Mouse (Mus musculus) layer of hippocampus, postnatal 25 days (tissue): ENCODE data around the gene Cdh1. TPM values are rescaled to one million over a fixed set of nuclear protein-coding genes. Genes with fewer than 3 reads are reported as not detected.
A peak's percentile ranks its signal among the peaks of the same experiment; 100 is the strongest.
"Not testable (repeated sequence)": the region's sequence is repeated elsewhere in the genome, so short reads cannot be mapped to it uniquely, and the experiment has no call there.

Experiments used
- DNase-seq, 2 experiments: peaks; one replicate each; pipeline ENCODE4 v3.0.0; 2022; ENCODE audit warnings: mixed read lengths in 2 of 2, low spot score in 1 of 2; ENCODE audit errors: extremely low spot score in 1 of 2
- total RNA-seq, 2 experiments: library from RNA; stranded (reverse); gene quantifications; 2 replicates each; pipeline ENCODE4 v1.2.3; 2021

The Cdh1 gene
- under 1 TPM; 0.42 to 0.59 TPM for total RNA-seq

DNA sequence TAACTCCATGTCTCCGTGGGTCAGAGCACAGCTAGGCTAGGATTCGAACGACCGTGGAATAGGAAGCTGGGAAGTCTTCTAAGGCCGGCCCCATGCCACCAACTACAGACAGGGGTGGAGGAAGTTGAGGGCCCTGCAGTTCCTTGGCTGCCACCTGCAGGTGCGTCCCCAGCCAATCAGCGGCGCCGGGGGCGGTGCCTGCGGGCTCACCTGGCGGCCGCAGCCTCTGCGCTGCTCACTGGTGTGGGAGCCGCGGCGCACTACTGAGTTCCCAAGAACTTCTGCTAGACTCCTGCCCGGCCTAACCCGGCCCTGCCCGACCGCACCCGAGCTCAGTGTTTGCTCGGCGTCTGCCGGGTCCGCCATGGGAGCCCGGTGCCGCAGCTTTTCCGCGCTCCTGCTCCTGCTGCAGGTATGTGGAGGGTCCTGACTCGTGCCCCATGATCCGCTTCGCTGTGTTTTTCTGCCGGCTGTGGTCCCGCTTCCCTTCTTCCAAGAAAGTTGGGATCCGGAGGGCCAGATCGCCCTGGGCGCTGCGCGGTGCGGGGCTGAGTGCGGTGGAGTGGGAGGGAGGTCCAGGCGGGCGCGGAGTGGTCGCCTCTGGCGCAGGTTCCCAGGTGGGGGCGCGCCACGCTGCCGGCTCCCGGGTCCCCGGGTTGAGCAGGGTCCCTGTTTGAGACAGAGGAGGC, at the start of gene Cdh1:
Gene Cdh1, plus strand, starts transcription at position 221 of the 689 bp plus-strand sequence.
- DNase-seq: peak; percentile 10 to 20

GRCm38 (mm10) chr8:106554011-106554410, 49.1 kb upstream of the Cdh1 start:
- DNase-seq: no peak

DNA sequence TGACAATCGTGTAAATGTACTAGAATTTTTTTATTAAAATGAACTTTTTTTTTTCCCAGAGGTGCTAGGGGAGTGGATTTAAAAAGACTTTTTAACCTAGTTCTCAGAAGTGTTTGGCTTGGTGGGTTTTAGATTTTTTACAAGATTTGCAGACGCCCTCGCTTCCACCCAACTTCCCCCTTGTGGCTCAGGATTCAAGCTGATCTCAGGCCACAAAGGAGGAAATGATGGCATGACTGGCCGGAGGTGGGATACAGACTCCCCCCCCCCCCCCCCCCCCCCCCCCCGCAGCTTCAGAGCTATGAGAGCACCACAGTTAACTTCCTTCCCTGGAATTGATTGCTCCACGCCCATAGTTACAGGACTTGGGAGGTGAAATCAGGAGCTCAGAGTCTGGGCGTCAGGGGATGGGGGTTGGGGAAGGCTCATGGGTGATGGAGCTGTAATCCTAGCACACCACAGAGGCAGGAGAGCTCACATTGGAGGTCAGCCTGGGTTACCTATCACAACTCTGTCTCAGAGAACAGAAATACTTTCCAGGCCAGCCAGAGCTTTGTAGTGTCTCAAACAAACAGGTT, 47.0 kb upstream of the Cdh1 start:
- DNase-seq: no peak

GRCm38 (mm10) chr8:106559844-106560243, 43.3 kb upstream of the Cdh1 start:
- DNase-seq: peak in 1 of 2 experiments; percentile 5

DNA sequence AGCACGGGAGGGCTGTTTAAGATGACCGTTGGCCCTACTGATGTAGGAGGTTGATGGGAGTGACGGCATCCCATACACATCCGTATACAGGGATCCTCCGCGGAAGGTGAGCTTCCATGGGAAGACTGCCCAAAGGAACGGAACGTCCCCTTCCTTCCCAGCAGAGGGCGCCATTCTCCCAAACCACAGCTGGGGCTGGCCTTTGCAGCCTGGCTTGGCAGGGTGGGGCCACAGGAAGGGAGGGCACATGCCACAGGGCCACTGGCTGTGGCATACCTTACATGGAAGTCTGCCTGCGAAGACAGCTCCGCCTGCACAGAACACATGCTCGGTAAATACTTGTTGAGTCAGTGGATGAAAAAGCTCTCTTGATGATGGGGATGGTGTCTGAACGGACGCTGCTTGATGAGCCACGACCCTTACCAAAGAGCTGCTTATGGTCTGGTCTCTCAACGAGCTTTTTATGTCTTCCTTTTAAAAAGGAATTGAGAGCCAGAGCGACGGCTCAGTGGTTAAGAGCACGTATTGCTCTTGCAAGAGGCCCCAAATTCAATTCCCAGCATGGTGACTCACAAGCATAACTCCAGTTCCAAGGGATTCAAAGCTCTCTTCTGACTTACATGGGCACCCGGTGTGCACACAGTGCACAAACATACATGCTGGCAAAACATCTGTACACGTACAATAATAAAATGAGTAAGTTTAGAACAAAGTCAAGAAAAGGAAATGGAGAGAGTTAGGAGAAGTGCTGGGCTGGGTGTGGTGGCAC, 41.9 kb upstream of the Cdh1 start:
- DNase-seq: peak; percentile 14 to 44

- DNase-seq: no peak
Observed at GRCm38 (mm10) chr8:106563691-106564182, 39.4 kb upstream of the Cdh1 start.

- no peak for DNase-seq
Observed at GRCm38 (mm10) chr8:106569006-106569405, 34.1 kb upstream of the Cdh1 start.

GRCm38 (mm10) chr8:106570386-106570785, 32.8 kb upstream of the Cdh1 start:
- no peak for DNase-seq

DNA sequence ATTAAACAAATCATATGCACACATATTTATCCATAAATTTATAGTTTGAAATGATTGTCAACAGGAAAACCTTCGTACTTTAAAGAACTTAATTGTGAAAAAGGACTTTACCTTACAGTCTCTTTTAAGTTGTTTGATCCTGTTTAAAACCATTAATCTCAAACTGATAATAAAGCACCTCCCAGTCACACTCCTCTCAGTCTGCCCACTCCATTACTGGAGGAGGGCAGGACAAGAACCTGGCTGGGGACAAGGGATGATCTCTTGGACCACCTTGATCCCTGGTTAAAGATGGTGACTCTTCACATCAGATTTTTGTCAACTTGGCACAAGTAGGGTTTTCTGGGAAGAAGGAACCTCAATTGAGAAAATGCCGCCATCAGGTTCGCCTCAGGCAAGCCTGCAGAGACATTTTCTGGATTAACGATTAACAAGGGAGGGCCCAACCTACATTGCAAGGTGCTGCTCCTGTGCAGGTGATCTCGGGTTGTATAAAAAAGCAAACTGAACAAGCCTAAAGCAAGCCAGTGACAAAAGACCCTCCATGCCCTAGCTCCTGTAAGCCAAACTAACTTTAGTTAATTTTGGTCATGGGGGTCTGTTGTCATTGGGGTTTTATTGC, 31.5 kb upstream of the Cdh1 start:
- DNase-seq: no peak

DNA sequence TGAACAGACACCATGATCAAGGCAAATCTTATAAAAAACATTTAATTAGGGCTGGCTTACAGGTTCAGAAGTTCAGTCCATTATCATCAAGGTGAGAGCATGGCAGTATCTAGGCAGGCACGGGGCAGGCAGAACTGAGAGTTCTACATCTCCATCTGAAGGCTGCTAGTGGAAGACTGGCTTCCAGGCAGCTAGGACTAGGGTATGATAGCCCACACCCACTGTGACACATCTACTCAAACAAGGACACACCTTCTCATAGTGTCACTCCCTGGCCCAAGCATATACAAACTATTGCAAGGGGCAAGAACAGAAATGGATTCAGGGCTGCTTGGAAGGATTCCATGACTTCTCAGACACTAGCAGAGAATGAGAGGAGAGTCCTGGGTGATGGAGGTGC, 31.0 kb upstream of the Cdh1 start:
- DNase-seq: not testable (repeated sequence)

DNA sequence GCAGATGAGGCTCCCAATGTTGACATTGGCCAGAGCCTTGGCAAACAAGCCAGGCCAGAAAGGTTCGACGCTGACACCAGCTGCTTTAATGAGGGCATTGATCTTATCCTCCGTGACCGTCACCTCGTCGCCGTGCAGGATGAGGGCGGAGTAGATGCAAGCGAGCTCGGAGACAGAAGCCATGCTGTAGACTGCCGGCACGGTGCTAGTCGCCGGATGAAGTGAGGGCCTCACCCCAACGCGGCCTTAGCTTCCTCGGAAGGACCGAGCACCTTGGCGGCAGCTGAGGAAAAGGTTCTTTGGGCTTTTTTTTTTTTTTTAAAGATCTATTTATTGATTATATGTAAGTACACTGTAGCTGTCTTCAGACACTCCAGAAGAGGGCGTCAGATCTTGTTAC, 30.0 kb upstream of the Cdh1 start, which contains the start of gene Gm10073:
Gene Gm10073, minus strand, starts transcription at position 294 of the 400 bp plus-strand sequence.
- not testable (repeated sequence) for DNase-seq

DNA sequence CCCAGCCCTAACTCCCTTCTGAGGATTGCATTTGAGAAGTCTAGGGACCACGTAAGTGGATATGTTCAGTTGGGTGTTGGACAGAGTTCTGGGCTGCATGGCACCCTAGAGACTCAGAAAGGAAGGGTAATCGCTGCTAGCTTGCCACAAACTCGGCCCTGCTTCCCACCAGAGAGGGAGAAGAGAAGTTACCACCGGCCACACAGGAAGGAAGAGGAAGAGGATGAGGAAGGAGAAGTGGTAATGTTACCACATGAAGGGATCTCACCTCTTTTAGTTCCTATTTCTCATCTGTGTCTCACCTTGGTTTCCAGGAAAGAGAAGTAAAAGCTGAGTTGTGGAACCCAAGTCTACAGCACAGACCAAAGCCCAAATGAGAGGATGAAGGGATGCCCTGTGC, 28.9 kb upstream of the Cdh1 start:
- no peak for DNase-seq

DNA sequence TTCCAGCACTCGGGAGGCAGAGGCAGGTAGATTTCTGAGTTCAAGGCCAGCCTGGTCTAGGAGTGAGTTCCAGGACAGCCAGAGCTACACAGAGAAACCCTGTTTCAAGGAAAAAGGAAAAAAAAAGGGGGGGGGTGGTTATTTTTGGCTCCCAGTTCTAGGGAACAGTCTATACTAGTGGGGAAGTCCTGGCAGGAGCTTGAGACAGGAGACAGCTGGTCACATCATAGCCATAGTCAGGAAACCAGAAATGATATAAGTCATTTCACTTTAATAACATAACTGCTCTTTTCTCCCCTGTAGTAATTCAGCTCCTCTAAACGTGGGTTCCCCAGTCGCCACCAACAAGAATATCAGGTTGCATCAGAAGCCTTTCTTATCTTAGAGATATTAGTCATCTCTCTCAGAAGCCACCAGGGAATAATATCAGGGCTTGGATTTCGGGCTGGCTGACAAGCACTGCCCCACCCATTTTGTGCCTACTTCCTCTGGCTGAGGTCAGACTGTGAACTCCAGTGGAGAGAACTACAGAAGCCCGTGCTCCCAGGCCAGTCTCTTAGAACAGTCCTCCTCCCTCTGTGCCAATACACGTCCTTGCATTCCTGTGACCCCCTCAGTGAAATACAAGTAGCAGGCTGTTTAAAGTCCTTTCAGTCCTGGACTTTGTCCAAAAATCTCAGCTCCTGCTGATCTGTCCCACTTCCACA, 26.1 kb upstream of the Cdh1 start:
- no peak for DNase-seq

DNA sequence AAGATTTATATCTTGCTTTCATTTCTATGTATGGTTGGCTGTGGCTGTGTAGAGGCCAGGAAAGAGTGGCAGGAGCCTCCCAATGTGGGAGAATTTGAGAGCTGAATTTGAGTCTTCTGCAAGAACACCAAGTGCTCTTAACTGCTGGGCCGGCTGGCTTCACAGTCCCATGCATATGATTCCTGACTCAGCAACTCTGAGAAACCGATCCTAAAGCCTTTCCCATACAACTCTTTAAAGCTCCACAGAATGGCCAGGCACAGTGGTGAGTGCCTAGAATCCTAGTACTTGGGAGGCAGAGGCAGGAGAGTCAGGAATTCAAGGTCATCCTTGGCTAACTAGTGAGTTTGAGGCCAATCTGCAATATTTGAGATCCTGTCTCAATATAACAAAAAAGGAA, 23.6 kb upstream of the Cdh1 start:
- DNase-seq: no peak

DNA sequence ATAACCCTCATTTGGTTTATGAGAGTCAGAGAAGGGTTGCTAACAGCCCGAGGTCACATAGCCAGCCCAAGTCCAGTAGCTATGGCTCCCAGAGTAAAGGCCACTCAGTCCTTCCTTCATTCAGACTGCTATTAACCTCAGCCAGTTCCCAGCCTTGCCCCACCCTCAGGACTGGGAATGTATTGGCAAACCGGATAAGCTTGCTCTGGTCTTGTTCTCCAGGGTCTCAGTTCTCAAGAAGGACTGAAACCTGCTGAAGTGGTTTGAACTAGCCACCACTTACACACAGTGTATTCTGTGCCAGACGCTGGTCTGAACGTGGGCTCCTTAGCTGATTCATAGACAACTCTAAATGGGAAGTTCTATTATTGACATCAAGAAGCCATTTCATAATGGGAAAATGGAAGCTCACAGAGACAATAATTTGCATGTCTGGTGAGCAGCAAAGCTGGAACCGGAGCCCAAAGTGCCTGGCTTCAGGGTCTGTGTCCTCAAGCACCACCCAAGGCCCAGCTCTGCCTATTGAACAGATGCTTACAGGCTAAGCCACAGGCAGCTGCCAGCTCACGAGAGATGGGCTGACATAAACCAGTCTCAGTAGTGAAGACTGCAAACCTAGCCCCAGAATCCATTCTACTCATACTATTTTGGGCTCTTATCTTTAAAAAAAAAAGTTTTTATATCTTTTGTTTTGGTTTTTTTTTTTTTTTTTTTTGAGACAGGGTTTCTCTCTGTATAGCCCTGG, 21.6 kb upstream of the Cdh1 start:
- no peak for DNase-seq

DNA sequence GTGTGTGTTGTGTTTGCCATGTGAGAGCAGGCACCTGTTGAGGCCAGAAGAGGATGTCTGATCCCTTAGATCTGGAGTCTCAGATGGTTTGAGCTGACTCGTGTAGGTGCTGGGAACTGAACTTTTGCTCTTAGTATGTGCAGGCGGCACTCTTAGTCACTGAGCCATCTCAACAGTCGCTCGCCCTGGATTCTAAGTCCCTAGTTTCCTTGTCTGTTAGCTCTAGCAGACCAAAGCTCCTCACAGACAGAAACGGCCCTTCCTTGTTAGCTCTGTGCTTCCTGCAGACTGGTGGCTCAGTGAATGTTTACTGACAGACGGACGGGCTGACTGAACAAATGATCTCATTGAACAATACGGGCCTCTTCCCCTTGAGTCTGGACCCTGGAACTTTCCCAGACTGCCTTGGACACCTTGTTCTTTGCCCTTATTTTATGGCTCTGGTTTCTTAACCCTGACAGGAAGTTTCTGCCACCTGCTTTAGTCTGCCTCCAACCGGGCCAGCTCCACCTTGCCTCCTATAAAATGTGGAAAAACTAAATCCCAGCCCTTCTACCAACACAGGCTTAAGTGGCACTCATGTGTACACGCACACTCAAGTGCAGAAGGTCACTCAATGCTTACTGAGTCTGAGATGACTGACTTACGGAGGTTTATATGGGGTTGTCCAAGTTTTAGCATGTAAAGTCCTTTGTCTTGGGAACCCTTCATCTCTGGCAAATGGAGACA, 18.0 kb upstream of the Cdh1 start:
- DNase-seq: no peak

- DNase-seq: no peak
Observed at GRCm38 (mm10) chr8:106585671-106586037, 17.5 kb upstream of the Cdh1 start.

- no peak for DNase-seq
Observed at GRCm38 (mm10) chr8:106586896-106587295, 16.3 kb upstream of the Cdh1 start.
